Mouse (Mus musculus): ENCODE data around the gene Ache.

Gene Ache

GRCm38 (mm10) chr5:137297126-137297525 is 9.8 kb downstream of the Ache start:
- DNase-seq, result no peak

- DNase-seq, result no peak
Measured at GRCm38 (mm10) chr5:137299240-137299639, 11.9 kb downstream of the Ache start.

GRCm38 (mm10) chr5:137301253-137301652 is 13.9 kb downstream of the Ache start:
- DNase-seq, result peak; percentile 29 to 72

- no peak for DNase-seq
Measured at GRCm38 (mm10) chr5:137303609-137304008, 16.3 kb downstream of the Ache start.

GRCm38 (mm10) chr5:137304165-137304564 is 16.8 kb downstream of the Ache start:
- DNase-seq, result no peak

GRCm38 (mm10) chr5:137304816-137305215 is 17.5 kb downstream of the Ache start:
- DNase-seq, result no peak

GRCm38 (mm10) chr5:137305822-137306221 is 18.5 kb downstream of the Ache start:
- no peak for DNase-seq

- no peak for DNase-seq
Measured at GRCm38 (mm10) chr5:137306439-137307005, 19.2 kb downstream of the Ache start.

GRCm38 (mm10) chr5:137307071-137307912 is 20.0 kb downstream of the Ache start, which contains the start of gene Srrt:
Gene Srrt, minus strand, starts transcription at chr5:137307674.
- peak; percentile 94 to 95 for DNase-seq

- no peak for DNase-seq
Measured at GRCm38 (mm10) chr5:137308356-137308755, 21.0 kb downstream of the Ache start.

- no peak for DNase-seq
Measured at GRCm38 (mm10) chr5:137313466-137314192, 26.3 kb downstream of the Ache start.

GRCm38 (mm10) chr5:137314193-137315083 is 27.1 kb downstream of the Ache start, which contains the start of gene Trip6:
Gene Trip6, minus strand, starts transcription at chr5:137314404.
- DNase-seq, result peak; percentile 88 to 94

- peak in 1 of 2 experiments; percentile 68 for DNase-seq
Measured at GRCm38 (mm10) chr5:137315084-137315903, 28.0 kb downstream of the Ache start.

- no peak for DNase-seq
Measured at GRCm38 (mm10) chr5:137317361-137317760, 30.0 kb downstream of the Ache start.

GRCm38 (mm10) chr5:137318570-137318969 is 31.3 kb downstream of the Ache start:
- peak; percentile 72 to 74 for DNase-seq

GRCm38 (mm10) chr5:137320996-137321395 is 33.7 kb downstream of the Ache start:
- no peak for DNase-seq

- no peak for DNase-seq
Measured at GRCm38 (mm10) chr5:137330910-137331309, 43.6 kb downstream of the Ache start.

GRCm38 (mm10) chr5:137332857-137333511 is 45.7 kb downstream of the Ache start:
- no peak for DNase-seq

GRCm38 (mm10) chr5:137333512-137334174 is 46.3 kb downstream of the Ache start, which contains the start of gene Slc12a9:
Gene Slc12a9, minus strand, starts transcription at chr5:137333597.
- DNase-seq, result peak; percentile 97 to 98

GRCm38 (mm10) chr5:137334317-137334716 is 47.0 kb downstream of the Ache start:
- no peak for DNase-seq

All from kidney, postnatal 36 days (tissue).